Mouse (Mus musculus) thymus, adult 2 months (tissue): ENCODE results near the gene Gm20388.

Source experiments
- CTCF ChIP-seq: fragments of 200-500 bp; IDR thresholded peaks from 2 replicates; pipeline ENCODE4 v1.5.1; 2012; ENCODE audit warnings: mild to moderate bottlenecking, control low read depth, low read length, moderate library complexity, borderline replicate concordance; ENCODE audit not compliant: control insufficient read depth, poor library complexity, insufficient read depth; ENCODE audit errors: extremely low read depth
- POLR2A ChIP-seq: fragments of 200-500 bp; IDR thresholded peaks from 2 replicates; pipeline ENCODE4 v1.6.1; 2012; ENCODE audit warnings: mild to moderate bottlenecking, low read length, control low read depth, moderate library complexity; ENCODE audit not compliant: control insufficient read depth, poor library complexity, insufficient read depth; ENCODE audit errors: extremely low read depth

DNA sequence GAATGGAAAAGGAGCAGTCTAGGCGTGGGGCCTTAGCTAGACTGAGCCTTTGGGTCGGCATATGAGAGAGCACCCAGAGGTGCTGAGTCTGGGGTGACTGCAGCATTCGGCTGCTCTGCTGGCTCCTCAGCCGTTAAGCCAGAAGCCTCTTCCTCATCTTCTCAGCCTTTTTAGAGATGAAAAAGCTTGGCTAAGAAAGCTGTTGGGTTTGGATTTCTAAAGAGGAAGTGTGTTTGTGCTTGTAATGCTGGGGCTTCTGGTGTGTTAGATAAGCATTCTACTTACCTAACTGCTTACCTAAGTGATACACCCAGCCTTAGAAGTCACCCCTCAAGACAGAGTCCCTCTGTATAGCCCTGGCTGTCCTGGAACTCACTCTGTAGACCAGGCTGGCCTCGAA, 3540.1 kb downstream of the Gm20388 start:
- TF ChIP-seq CTCF (no peak), POLR2A (no peak)
